Mouse (Mus musculus): ENCODE data around the gene Myh3. TPM values are rescaled to one million over a fixed set of nuclear protein-coding genes. Genes with fewer than 3 reads are reported as not detected.

Myh3 gene
- polyA plus RNA-seq, 2 experiments, result 0.06 TPM

- Histone ChIP-seq H3K4me2 (ENCODE audit: low read depth) (no peak overlapping the region), H3K9me3 (ENCODE audit: control insufficient read depth, low read length) (no peaks in the 10 kb centered on the region), H3K9ac (replicated peaks) (no peak overlapping the region), H3K4me1 (replicated peaks; ENCODE audit: control insufficient read depth in 2 of 2, insufficient read depth in 2 of 2, low read length in 1 of 2) (no peaks in the 10 kb centered on the region), H3K36me3 (replicated peaks; ENCODE audit: control insufficient read depth, insufficient read depth, low read depth) (no peaks in the 10 kb centered on the region), H3K27me3 (ENCODE audit: control insufficient read depth, insufficient read depth, low read length) (no peaks in the 10 kb centered on the region), H3K27ac (no peak overlapping the region), H3K4me3 (ENCODE audit: insufficient read depth in 1 of 2, low read depth in 2 of 2, low read length in 2 of 2) (no peak overlapping the region)
- TF ChIP-seq EP300 (IDR thresholded peaks at IDR 0.05; ENCODE audit: low read depth) (no peak), CTCF (IDR thresholded peaks at IDR 0.05; ENCODE audit: low read depth) (no peak)
- no peak for ATAC-seq (ENCODE audit: insufficient read depth)
- no peak for DNase-seq (ENCODE audit: low read depth in 3 of 3, low spot score in 3 of 3)
- 69% methylated on average over 6 of the region's 6 CpGs for WGBS (ENCODE audit: insufficient replicate concordance)
These were observed 56.6 kb downstream of the Myh3 start for GRCm38 (mm10) chr11:67134654-67135053.

- Histone ChIP-seq H3K4me1 (replicated peaks; ENCODE audit: control insufficient read depth in 2 of 2, insufficient read depth in 2 of 2, low read length in 1 of 2) (no peaks in the 10 kb centered on the region), H3K36me3 (replicated peaks; ENCODE audit: control insufficient read depth, insufficient read depth, low read depth) (no peaks in the 10 kb centered on the region), H3K9ac (replicated peaks) (no peak overlapping the region), H3K4me2 (ENCODE audit: low read depth) (no peak overlapping the region), H3K9me3 (ENCODE audit: control insufficient read depth, low read length) (no peaks in the 10 kb centered on the region), H3K27ac (no peak overlapping the region), H3K27me3 (ENCODE audit: control insufficient read depth, insufficient read depth, low read length) (no peaks in the 10 kb centered on the region), H3K4me3 (ENCODE audit: insufficient read depth in 1 of 2, low read depth in 2 of 2, low read length in 2 of 2) (no peak overlapping the region)
- ATAC-seq (ENCODE audit: insufficient read depth) (no peak), DNase-seq (ENCODE audit: low read depth in 3 of 3, low spot score in 3 of 3) (no peak)
- WGBS (ENCODE audit: insufficient replicate concordance), result 49% methylated on average over 2 of the region's 2 CpGs
- TF ChIP-seq EP300 (IDR thresholded peaks at IDR 0.05; ENCODE audit: low read depth) (no peak), CTCF (IDR thresholded peaks at IDR 0.05; ENCODE audit: low read depth) (no peak)
These were observed 57.4 kb downstream of the Myh3 start for GRCm38 (mm10) chr11:67135532-67135931.

GRCm38 (mm10) chr11:67139556-67139955 is 61.5 kb downstream of the Myh3 start:
- Histone ChIP-seq H3K4me2 (ENCODE audit: low read depth) (no peak overlapping the region), H3K27ac (no peak overlapping the region), H3K4me1 (replicated peaks; ENCODE audit: control insufficient read depth in 2 of 2, insufficient read depth in 2 of 2, low read length in 1 of 2) (no peaks in the 10 kb centered on the region), H3K36me3 (replicated peaks; ENCODE audit: control insufficient read depth, insufficient read depth, low read depth) (no peaks in the 10 kb centered on the region), H3K9ac (replicated peaks) (no peak overlapping the region), H3K4me3 (ENCODE audit: insufficient read depth in 1 of 2, low read depth in 2 of 2, low read length in 2 of 2) (no peak overlapping the region), H3K9me3 (ENCODE audit: control insufficient read depth, low read length) (no peaks in the 10 kb centered on the region), H3K27me3 (ENCODE audit: control insufficient read depth, insufficient read depth, low read length) (no peaks in the 10 kb centered on the region)
- DNase-seq (ENCODE audit: low read depth in 3 of 3, low spot score in 3 of 3), result no peak
- 67% methylated on average over 8 of the region's 8 CpGs for WGBS (ENCODE audit: insufficient replicate concordance)
- ATAC-seq (ENCODE audit: insufficient read depth), result no peak
- TF ChIP-seq CTCF (IDR thresholded peaks at IDR 0.05; ENCODE audit: low read depth), result no peak
- TF ChIP-seq EP300 (IDR thresholded peaks at IDR 0.05; ENCODE audit: low read depth), result no peak

GRCm38 (mm10) chr11:67140175-67140574 is 62.1 kb downstream of the Myh3 start:
- DNase-seq (ENCODE audit: low read depth in 3 of 3, low spot score in 3 of 3) (no peak), ATAC-seq (ENCODE audit: insufficient read depth) (no peak)
- WGBS (ENCODE audit: insufficient replicate concordance), result 64% methylated on average over 5 of the region's 5 CpGs
- no peaks in the 10 kb centered on the region for H3K36me3 ChIP-seq (replicated peaks; ENCODE audit: control insufficient read depth, insufficient read depth, low read depth)
- H3K4me2 ChIP-seq (ENCODE audit: low read depth), result no peak overlapping the region
- no peaks in the 10 kb centered on the region for H3K4me1 ChIP-seq (replicated peaks; ENCODE audit: control insufficient read depth in 2 of 2, insufficient read depth in 2 of 2, low read length in 1 of 2)
- no peak for TF ChIP-seq EP300 (IDR thresholded peaks at IDR 0.05; ENCODE audit: low read depth)
- TF ChIP-seq CTCF (IDR thresholded peaks at IDR 0.05; ENCODE audit: low read depth), result no peak
- H3K27me3 ChIP-seq (ENCODE audit: control insufficient read depth, insufficient read depth, low read length), result no peaks in the 10 kb centered on the region
- no peak overlapping the region for H3K27ac ChIP-seq
- no peak overlapping the region for H3K9ac ChIP-seq (replicated peaks)
- H3K9me3 ChIP-seq (ENCODE audit: control insufficient read depth, low read length), result no peaks in the 10 kb centered on the region
- no peak overlapping the region for H3K4me3 ChIP-seq (ENCODE audit: insufficient read depth in 1 of 2, low read depth in 2 of 2, low read length in 2 of 2)

- WGBS (ENCODE audit: insufficient replicate concordance), result 38% methylated on average over 6 of the region's 6 CpGs
These were observed 62.9 kb downstream of the Myh3 start for GRCm38 (mm10) chr11:67141031-67141430.

More at GRCm38 (mm10) chr11:67141031-67141430, 62.9 kb downstream of the Myh3 start:
- H3K9ac ChIP-seq (replicated peaks), result no peak overlapping the region
- no peaks in the 10 kb centered on the region for H3K9me3 ChIP-seq (ENCODE audit: control insufficient read depth, low read length)
- DNase-seq (ENCODE audit: low read depth in 3 of 3, low spot score in 3 of 3) (no peak), ATAC-seq (ENCODE audit: insufficient read depth) (no peak)
- no peaks in the 10 kb centered on the region for H3K36me3 ChIP-seq (replicated peaks; ENCODE audit: control insufficient read depth, insufficient read depth, low read depth)
- H3K4me3 ChIP-seq (ENCODE audit: insufficient read depth in 1 of 2, low read depth in 2 of 2, low read length in 2 of 2), result no peak overlapping the region
- TF ChIP-seq CTCF (IDR thresholded peaks at IDR 0.05; ENCODE audit: low read depth), result no peak
- no peak for TF ChIP-seq EP300 (IDR thresholded peaks at IDR 0.05; ENCODE audit: low read depth)
- H3K27me3 ChIP-seq (ENCODE audit: control insufficient read depth, insufficient read depth, low read length), result no peaks in the 10 kb centered on the region
- no peak overlapping the region for H3K4me2 ChIP-seq (ENCODE audit: low read depth)
- H3K4me1 ChIP-seq (replicated peaks; ENCODE audit: control insufficient read depth in 2 of 2, insufficient read depth in 2 of 2, low read length in 1 of 2), result no peaks in the 10 kb centered on the region
- H3K27ac ChIP-seq, result no peak overlapping the region

Data from liver, embryonic 14.5 days (tissue).